8 mouse cellular contexts compared by ENCODE assay signal in genomic region chr2:149679822-149680459, GRCm38 (mm10).
DNase-seq lines count a peak whose midpoint lies in the region; ATAC-seq lines count a peak whose summit lies in the region.

No protein-coding gene starts in this region.

- H3K27me3 ChIP-seq in neural tube, embryonic 14.5 days (ENCODE audit: control insufficient read depth, insufficient read depth, low read length) = no peaks in the 10 kb centered on the region
- H3K27me3 ChIP-seq in neural tube, embryonic 15.5 days (replicated peaks) = no peaks in the 10 kb centered on the region
- H3K27me3 ChIP-seq in kidney, embryonic 15.5 days = no peaks in the 10 kb centered on the region

- no peak overlapping the region for H3K4me3 ChIP-seq in neural tube, embryonic 14.5 days (ENCODE audit: low read depth, low read length)
- no peak overlapping the region for H3K4me3 ChIP-seq in neural tube, embryonic 15.5 days (replicated peaks)
- no peak overlapping the region for H3K4me3 ChIP-seq in kidney, embryonic 15.5 days (replicated peaks)

- no peaks in the 10 kb centered on the region for H3K36me3 ChIP-seq in neural tube, embryonic 14.5 days (ENCODE audit: control insufficient read depth, insufficient read depth, low read length)
- H3K36me3 ChIP-seq in neural tube, embryonic 15.5 days = no peaks in the 10 kb centered on the region
- H3K36me3 ChIP-seq in kidney, embryonic 15.5 days = no peaks in the 10 kb centered on the region

- H3K4me2 ChIP-seq in neural tube, embryonic 14.5 days (ENCODE audit: low read depth, low read length) = no peak overlapping the region
- H3K4me2 ChIP-seq in neural tube, embryonic 15.5 days = no peak overlapping the region
- H3K4me2 ChIP-seq in kidney, embryonic 15.5 days = no peak overlapping the region

- peak; percentile 58; the same call in 1 of the 2 replicates for ATAC-seq in neural tube, embryonic 14.5 days (ENCODE audit: low read depth)
- ATAC-seq in neural tube, embryonic 15.5 days (ENCODE audit: low FRiP score) = no peak
- peak; percentile 54; the same call in 1 of the 2 replicates for ATAC-seq in kidney, embryonic 15.5 days (replicated peaks; ENCODE audit: low FRiP score)

- no peaks in the 10 kb centered on the region for H3K4me1 ChIP-seq in neural tube, embryonic 14.5 days (ENCODE audit: control insufficient read depth, insufficient read depth, low read length)
- H3K4me1 ChIP-seq in neural tube, embryonic 15.5 days = no peaks in the 10 kb centered on the region
- H3K4me1 ChIP-seq in kidney, embryonic 15.5 days = no peaks in the 10 kb centered on the region

- H3K9ac ChIP-seq in neural tube, embryonic 14.5 days (replicated peaks; ENCODE audit: low read depth, low read length) = no peak overlapping the region
- H3K9ac ChIP-seq in neural tube, embryonic 15.5 days (replicated peaks) = no peak overlapping the region
- H3K9ac ChIP-seq in kidney, embryonic 15.5 days = no peak overlapping the region

- intact Hi-C loops in heart, postnatal 36 days (cut with DNase I) = no loop called here

- 51% methylated on average over 2 of the region's 2 CpGs for WGBS in neural tube, embryonic 14.5 days
- 64% methylated on average over 2 of the region's 2 CpGs for WGBS in neural tube, embryonic 15.5 days
- 80% methylated on average over 2 of the region's 2 CpGs for WGBS in kidney, embryonic 15.5 days

- peak; percentile 68 for DNase-seq in heart, adult 11 months
- no peak for DNase-seq in heart, postnatal 36 days
- peak; percentile 49 for DNase-seq in right cerebral cortex, postnatal 14 days
- no peak for DNase-seq in gastrocnemius, postnatal 10 days
- DNase-seq in adrenal gland, adult (ENCODE audit: inconsistent age in 2 of 2, low spot score in 1 of 2) = no peak

- H3K9me3 ChIP-seq in neural tube, embryonic 14.5 days (ENCODE audit: control insufficient read depth, low read length) = no peaks in the 10 kb centered on the region
- no peaks in the 10 kb centered on the region for H3K9me3 ChIP-seq in neural tube, embryonic 15.5 days (replicated peaks)
- no peaks in the 10 kb centered on the region for H3K9me3 ChIP-seq in kidney, embryonic 15.5 days (replicated peaks)

- H3K27ac ChIP-seq in neural tube, embryonic 14.5 days (ENCODE audit: low read depth, low read length) = no peak overlapping the region
- H3K27ac ChIP-seq in neural tube, embryonic 15.5 days (replicated peaks) = no peak overlapping the region
- no peak overlapping the region for H3K27ac ChIP-seq in kidney, embryonic 15.5 days

Comparison
In these comparisons a context has a peak if more than half of its experiments do, and no peak if none do; other contexts are left out.
1. DNase-seq: peak in heart, adult 11 months (single experiment) and right cerebral cortex, postnatal 14 days (single experiment); none in heart, postnatal 36 days (0 of 2), gastrocnemius, postnatal 10 days (single experiment) and adrenal gland, adult (0 of 2).